Mouse (Mus musculus) kidney, adult 9 months (tissue): Measurements from ENCODE around the gene Mas1.
A peak's percentile ranks its signal among the peaks of the same experiment; 100 is the strongest.

Source experiments
- DNase-seq: peaks from one replicate; pipeline ENCODE4 v3.0.0; 2022

The Mas1 gene

DNA sequence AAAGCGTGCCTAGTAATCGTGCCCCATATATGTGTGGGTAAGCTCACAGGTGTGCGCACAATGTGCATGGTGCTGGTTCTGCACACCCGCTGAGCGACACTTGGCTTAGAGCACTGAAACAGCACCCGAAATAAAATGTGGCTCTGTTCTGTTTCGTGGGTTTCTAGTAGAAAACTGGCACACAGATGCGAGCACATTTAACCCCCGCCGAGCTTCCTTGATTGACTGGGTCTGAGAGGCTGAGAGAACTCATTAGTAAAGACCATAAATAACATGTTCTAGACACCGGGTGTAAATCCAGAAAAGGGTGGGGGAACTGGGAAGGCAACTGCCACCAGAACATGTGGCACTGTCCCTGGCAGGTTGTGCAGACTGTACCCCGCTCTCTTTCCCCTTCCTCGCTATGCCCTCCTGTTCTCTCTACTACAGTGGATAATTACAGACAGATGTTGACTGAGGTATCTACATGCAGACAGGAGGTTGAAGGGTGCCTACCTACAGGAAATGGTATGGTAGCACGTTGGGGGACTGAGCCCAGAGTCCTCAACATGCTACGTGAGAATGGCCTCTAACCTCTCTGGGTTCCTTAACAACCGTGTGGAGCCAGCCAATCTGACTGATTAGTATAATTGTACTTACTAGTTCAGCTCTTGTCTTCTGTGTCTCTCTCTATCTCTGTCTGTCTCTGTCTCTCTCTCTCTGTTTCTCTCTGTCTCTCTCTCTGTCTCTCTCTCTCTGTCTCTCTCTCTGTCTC, 4.5 kb upstream of the Mas1 start:
- DNase-seq: no peak

DNA sequence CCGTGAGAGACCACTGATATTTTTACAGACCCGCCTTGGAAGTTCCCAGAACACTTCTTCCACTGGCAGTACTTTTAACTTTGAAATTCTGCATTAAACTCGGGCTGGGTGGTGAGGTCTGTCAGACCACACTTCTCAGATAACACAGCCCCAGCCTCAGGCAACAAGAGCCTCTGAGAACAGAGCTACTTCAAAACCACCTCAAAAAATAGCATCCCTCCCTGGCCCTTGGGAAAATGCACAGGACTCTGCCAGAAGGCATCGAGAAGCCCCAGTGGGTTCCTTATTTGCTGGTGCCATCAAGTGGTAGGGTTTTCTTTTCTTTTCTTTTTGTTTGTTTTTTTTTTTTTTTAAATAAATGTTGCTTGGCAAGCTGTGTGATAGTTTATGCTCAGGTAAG, 697 bp upstream of the Mas1 start:
- DNase-seq: no peak

DNA sequence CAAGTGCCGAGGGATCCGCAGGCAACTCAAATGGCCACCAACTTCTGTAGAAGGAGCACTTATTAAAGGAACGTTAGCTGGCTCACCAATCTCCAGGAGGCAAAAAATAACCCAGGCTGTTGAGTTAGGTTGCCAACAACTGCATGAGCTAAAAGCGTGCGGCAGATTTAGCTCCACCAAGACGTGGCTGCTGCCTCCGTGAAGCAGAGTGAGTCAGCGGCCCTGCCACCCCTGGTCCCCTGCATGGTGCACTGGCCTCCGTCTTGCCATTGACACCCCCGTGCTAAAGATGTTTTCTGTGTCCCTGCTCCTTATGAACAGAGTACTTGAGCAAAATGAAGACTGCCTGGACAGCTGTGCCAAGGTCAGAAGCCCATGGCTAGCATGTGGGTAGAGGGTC, 1.1 kb downstream of the Mas1 start:
- DNase-seq: no peak

DNA sequence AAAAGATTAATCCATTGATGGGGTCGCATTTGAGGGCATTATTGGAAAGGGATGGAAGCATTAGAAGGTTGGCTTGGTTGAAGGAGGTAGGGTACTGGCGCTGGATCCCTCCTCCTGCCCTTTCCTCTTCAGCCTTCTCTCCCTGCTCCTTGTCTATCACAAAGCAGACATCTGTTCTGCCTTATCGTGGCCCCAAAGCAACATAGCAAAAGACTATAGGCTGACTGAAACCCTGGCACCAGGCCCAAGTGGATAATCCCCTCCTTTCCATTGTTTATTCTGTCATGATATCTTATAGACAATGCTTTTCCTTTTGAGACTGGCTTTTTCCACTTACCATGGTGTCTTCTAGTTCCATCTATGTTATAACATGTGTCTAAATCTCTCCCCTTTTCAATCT, 2.5 kb downstream of the Mas1 start:
- DNase-seq: no peak

DNA sequence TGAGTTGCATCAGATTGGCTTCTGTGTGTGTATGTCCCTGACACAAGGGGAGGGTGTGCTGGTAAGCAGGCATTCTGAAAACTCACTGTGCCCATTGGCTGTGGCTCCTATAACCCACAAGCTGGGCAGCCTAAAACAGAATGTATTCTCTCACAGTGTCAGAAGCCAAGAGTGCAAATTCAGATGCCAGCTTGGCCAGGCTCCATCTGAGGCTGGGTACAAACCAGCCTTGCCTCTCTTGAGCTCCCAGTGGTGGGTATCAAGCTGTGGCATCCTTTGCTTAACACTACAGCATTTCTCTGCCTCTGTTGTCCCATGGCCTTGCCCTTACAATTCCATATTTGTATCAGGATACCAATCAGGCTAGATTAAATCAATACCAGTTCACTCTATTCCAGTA, 3.8 kb downstream of the Mas1 start:
- no peak for DNase-seq

DNA sequence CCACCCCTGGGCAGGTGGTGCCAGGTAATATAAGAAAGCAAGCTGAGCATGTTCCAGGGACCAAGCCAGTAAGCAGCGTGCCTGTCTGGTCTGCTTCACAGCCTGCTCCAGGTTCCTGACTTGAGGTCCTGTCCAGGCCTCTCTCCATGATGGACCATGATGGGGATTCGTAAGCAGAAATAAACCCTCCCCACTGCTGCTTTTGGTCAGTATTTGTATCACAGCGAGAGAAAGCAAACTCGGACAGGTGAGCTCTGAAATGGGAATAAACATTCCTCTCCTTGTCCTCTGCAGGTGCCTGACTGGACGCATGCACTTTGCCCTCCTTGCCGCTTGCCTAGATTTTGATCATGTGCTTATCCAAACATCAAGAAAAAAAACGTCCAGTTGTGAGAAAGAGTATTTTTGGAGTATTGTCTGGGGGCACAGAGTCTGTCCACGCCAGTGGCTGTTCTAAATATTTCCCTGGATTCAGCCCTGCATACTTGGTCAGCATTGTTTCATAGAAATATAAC, 8.9 kb downstream of the Mas1 start:
- DNase-seq: peak; percentile 72

DNA sequence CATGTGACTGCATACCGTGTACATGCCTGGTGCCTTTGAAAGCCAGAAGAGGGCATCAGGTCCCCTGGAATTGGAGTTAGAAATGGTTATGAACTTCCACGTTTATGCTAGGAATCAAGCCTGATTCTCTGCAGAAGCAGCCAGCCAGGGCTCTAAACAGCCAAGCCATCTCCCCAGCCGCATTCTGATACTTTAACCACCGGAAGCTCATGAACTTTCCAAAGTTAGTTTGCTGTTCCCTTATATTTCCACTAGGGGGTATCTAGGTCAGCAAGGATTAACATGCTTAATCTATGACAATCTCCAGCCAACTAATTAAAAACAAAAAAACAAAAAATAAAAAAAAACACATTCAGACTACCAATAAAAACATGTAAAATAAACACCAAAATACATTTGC, 9.9 kb downstream of the Mas1 start:
- DNase-seq: peak; percentile 56

DNA sequence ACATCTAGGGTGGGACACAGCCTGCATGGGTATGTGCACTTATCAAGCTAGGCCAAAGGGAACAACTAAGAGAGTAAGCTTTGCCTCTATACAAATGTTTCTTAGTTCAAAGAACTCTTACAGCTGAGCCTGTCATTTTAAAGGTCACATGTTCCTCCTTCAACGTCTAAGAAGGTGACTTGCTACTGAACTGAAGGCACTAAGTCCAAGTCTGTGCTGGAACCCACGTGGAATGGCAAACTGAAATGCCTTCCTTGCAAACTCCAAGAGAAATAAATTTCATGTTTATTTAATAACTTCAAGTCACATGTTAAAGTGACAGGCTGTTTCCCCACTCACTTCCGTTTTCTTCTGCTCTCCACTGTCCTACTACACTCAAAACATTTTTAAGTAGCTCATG, 10.5 kb downstream of the Mas1 start:
- peak; percentile 43 for DNase-seq

DNA sequence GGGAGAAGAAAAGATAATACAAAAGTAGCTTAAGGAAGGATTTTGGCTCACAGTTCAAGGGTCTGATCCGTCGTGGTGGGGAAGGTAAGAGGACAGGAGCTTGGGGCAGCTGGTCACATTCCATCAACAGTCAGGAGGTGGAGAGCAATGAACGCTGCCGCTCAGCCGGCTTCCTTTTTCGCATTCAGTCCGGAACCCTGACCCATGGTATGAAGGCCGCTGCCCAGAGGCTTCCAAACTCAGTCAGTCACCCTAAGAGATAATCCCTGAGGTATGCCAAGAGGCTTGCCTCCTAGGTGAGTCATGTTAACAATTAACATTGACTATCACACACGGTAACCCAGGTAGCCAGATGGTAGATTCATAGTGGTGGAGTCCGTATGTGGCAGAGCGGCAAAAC, 13.6 kb downstream of the Mas1 start:
- peak; percentile 65 for DNase-seq

DNA sequence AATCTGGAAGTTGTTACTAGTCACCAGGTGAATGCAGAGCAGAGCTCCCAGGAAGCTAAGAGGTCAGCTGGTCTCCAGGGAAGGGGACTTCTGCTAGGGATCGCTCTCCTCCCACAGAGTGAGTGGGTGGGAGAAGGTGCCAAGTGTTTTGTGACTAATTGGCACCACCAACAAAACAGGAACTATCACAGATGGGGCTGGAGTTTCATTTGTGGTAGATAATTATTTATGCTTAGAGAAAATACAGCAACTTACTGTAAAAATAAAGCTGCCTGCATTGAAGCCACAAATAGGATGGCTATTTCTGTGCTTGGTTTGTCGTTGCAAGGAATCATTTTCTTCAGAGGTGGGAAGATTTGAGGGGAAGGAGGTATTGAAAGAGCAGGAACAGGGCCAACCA, 14.1 kb downstream of the Mas1 start:
- no peak for DNase-seq

DNA sequence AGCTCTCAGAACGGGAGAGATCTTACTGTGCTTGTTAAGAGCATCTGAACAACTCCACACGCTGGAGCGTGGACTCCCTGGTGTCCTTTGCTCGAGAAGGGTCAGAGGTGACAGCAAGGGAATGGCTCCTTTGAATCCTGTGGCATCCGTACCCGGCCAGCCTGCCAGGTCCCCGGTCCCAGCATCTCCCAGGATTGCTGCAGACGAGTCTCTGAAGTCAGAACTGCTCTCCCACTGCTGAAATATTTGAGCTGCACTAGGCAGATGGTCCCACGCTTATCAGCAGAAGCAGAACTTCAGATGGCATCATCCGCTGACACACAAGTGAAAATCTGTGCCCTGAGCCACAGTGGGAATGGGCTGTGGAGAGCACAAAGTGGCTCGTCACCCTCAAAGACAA, 16.3 kb downstream of the Mas1 start:
- DNase-seq: no peak

DNA sequence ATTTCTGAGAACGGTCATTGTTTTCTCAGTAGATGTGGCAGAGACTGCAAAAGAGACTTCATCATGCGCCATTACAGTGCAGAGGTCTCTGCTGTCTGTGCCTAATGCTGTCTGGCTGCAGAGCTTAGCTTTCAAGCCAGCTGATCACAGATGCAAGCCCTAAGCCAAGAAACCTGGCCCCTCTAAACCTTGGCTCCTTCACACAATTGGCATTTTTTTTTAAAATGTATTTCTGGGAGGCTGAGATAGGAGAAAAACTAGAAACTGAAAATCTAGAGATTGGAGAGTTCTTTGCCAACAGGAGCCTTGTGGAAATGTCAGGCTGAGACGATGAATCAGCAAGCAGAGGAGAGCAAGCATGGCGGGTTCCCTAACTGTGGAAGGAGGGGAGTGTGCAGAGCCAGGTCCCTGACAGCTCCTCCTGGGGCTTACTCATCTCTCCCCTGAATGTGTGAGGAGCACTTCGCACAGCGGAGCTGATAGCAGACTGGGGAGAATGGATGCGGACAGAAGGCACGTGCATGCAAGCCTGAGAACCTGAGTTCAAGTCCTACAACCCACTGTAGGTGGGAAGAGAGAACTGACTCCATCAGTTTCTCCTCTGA, 18.1 kb downstream of the Mas1 start:
- DNase-seq: no peak

DNA sequence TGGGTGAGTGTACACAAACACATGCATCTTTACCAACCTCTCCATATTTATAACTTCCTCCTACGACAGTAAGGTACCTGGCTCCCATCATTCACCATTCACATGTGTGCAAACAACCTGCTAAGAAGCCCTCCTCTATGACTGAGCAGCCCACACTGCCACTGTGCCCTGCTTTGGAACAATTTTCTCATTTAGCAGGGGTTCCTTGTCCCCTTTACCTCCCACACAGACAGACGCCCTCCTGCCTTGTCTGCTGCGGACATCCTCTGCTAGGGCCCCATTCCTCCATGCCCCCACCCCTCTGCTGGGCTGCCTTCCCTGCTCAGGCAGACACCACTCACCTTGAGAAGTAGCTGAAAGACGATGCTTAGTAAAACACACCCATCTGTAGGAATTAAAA, 20.2 kb downstream of the Mas1 start:
- no peak for DNase-seq

DNA sequence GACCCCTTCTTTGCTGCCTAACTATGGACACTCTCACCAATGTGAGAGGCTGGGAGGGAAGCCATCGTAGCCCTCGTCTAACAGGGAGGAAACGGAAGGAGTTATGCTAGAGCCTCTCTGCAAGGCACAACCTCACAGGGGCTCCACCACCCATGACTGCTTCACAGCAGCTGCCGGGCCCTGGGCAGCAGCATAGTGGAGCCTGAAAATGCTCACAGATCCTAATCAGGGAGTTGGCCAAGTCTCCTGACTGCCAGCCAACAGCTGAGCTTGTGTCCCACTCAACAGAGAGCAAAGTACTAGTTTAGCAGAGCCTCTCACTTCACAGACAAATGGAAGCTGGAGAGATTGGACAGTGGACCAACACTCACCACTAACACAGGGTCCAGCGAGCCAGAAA, 21.5 kb downstream of the Mas1 start:
- peak; percentile 79 for DNase-seq

DNA sequence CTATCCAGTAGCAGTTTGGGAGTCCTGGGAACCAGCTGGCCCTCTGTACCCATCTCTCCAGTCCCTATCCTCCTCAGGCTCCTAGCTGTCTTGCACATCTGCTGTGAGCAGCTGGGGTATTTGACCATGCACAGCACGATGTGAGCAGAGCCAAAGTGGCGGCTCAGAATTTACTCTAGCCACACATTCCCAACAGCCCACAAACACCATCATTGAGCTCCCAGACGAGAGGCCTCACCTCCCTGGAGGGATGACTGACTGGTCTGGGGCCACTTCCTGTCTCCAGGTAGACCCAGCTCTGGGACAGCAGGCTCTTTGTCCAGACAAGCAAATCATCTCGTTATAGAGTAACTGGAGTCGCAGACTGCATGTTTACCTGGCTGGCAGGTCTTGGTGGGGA, 22.1 kb downstream of the Mas1 start:
- DNase-seq: peak; percentile 30

DNA sequence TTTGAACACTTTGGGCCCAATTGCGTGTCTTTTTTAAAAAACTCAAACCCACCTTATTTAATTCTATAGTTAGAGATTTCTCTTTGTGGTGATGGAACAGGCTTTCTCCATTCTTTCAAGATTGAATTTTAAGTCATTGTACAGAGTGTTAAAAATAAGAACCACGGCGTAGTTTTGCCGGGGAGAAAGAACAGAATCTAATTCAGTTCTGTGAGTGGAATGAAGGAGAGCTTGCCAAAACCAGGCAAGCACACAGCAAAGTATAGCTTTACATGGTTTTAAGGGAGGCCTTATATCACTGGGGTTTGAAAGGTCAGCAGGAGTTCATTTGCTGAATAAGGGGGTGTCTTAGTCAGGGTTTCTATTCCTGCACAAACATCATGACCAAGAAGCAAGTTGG, 23.4 kb downstream of the Mas1 start:
- DNase-seq: no peak

DNA sequence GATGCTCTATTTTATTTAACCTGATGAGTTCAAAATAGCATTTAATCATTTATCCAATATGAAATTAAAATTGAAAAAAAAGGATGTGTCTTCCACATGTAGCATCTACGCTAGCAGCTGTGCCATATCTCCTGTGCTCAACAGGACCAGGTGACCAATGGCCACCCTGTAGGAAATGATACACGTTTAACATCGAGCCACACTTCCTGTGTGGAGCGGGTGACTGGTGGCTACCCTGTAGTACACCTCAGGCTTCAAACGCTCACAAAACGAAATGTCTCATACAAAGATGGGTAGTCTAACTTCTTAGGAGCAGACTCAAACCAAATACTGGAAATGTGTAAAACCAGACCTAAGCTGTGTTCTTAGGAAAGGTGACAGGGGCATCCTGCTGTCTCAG, 24.1 kb downstream of the Mas1 start:
- DNase-seq: no peak

DNA sequence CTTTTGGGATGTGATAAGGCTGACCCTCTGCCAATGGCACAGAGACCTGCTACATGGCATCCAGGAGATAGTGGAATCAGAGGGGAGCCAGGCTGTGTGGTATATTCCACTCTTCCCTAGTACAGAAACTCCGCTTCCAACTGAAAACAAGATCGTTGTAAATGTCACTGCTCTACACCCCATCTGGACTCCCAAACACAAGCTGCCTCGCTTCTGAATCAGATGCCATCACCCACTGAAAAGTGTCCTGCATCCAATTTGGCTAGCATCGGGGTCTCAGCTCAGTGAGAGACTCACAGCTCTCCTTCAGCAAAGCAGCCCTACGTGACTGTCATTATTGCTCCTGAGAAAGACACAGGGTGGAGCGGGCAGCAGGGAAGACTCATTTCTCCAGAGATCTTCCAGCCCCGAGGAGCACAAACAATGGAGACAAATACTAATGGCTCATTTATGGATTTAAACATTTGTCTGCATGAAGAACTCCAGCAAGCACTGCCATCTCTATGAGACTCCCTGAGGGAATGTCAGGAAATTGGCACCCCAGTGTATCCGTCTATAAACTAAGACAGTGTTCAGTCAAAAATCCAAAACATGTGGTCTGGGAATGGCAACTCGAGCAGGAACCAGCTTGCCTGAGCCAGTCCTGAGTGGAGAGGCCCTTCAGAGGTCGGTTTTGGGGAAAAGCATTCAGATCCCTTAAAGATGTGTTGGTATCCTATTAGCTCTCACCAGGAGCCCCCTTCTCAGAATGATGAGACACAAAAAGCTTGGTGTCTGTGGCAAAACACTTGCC, 28.3 kb downstream of the Mas1 start:
- DNase-seq: no peak

DNA sequence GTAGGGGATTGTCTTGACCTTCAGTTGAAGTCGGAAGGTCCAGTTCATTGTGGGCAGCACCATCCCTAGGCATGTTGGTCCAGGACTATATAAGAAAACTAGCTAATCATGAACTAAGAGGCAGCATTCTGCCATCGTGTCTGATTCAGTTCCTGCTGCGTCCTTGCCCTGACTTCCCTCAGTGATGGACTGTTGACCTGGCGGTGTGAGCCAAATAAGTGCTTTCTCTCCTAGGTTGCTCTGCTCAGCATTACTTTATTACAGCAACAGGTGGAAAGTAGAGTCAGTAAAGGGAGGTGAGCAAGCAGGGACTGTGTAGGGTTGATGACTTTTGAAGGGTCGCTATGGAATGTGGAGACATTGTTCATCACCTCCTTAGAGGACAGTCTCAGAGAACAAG, 32.2 kb downstream of the Mas1 start:
- DNase-seq: peak; percentile 73

DNA sequence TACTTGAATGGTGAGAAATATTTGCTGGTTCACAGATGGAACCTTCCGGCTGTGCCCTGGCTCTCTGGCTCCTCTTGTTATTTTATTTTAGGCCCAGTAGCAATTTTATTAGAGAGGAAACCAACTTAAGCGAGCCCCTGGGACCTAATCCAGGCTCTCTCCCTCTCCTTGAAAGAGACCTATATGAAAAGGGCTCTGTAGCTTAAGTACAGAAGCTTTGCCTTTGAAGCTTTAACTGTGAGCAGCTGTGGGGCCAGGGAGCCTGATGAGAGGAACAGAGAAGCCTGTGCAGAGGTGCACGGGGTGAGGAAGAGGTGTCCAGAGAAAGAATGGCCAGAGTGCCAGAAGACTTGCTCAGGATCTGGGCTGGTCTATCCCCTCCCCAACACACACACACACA, 33.1 kb downstream of the Mas1 start:
- no peak for DNase-seq

DNA sequence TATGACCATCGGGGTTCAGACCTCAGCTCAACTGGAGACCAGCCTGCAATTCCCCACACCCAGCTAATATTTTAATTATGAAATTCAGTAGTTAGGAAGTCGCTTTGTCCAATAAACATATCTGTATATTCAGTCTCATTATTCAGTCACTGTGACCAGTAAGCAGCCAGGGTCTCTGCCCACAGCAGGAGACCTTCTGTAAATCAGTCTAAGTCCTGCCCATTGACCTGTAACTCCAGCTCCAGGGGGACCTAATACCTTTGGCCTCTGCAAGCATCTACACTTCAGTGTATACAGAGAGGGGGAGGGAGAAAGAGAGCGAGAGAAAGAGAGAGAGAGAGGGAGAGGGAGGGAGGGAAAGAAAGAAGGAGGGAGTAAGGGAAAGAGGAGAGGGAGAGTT, 33.6 kb downstream of the Mas1 start:
- peak; percentile 83 for DNase-seq

DNA sequence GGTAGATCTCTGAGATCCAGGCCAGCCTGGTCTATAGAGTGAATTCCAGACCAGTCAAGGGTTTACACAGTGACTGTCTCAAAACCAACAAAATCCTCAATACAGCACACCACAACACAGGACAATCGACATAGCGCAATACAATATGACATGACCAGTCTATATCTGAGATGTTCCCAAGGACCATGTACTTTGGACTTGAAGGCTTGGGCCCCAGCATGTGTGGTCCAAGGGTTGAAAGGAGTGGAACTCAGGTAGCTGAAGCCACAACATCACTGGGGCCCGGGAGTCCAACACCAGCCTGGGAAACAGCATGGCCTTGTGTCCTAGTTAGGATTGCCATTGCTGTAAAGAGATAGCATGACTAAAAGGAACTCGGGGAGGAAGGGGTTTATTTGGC, 35.3 kb downstream of the Mas1 start:
- DNase-seq: peak; percentile 54

DNA sequence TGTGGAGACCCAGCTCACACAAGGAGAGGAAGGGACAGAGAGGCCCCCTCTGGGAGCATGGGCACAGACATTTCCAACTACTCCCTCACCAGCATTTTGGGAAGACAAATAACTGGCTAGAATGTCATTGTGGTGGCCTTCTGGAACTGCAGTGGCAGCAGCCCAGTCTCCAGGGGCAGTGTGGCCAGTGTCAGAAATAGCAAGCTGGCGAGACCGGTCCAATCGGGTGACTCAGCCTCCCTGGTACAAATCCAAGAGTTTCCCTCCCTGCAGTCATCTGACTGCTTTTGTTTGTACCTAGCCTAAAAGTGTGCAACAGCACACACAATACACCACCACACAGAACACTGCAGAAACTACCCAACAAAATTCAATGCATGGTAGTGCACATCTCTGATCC, 35.7 kb downstream of the Mas1 start:
- no peak for DNase-seq

DNA sequence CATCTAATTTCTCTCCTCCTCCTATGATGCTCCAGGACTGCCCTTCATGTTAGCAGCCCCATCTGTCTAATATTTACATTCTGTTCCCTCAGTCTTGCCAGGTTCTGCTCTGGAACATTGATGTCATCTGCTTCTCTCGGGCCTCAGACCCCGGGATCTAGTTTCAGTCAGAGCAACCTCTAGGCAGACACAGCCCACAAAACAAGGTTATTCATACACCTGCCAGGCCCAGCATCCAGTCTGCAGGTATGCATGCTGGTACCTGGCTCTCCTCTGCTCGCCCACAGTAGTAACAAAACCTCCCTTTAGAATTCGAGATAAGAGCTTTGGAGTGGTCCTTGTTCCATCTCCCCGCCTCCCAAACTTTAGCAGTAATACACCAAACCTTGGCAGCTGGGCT, 37.6 kb downstream of the Mas1 start:
- no peak for DNase-seq
